ENCODE assay signal across 8 mouse cellular contexts in genomic region chr16:28840075-28840974, GRCm38 (mm10).
DNase-seq lines count a peak whose midpoint lies in the region; ATAC-seq lines count a peak whose summit lies in the region.

No protein-coding gene starts in this region.

- no peak overlapping the region for H3K4me2 ChIP-seq in forebrain, embryonic 15.5 days (replicated peaks)
- H3K4me2 ChIP-seq in limb, embryonic 12.5 days = no peak overlapping the region
- no peak overlapping the region for H3K4me2 ChIP-seq in neural tube, embryonic 12.5 days (replicated peaks)

- no peaks in the 10 kb centered on the region for H3K9me3 ChIP-seq in forebrain, embryonic 15.5 days
- H3K9me3 ChIP-seq in limb, embryonic 12.5 days = no peaks in the 10 kb centered on the region
- no peaks in the 10 kb centered on the region for H3K9me3 ChIP-seq in neural tube, embryonic 12.5 days

- no peak overlapping the region for H3K4me3 ChIP-seq in forebrain, embryonic 15.5 days
- no peak overlapping the region for H3K4me3 ChIP-seq in limb, embryonic 12.5 days (replicated peaks)
- H3K4me3 ChIP-seq in neural tube, embryonic 12.5 days = no peak overlapping the region

- peaks cover 17% of the 10 kb centered on the region for H3K4me1 ChIP-seq in forebrain, embryonic 15.5 days
- peaks cover 23% of the 10 kb centered on the region for H3K4me1 ChIP-seq in limb, embryonic 12.5 days (replicated peaks)
- peaks cover 9% of the 10 kb centered on the region for H3K4me1 ChIP-seq in neural tube, embryonic 12.5 days

- H3K27me3 ChIP-seq in forebrain, embryonic 15.5 days = peaks cover 14% of the 10 kb centered on the region; the same call in 1 of the 2 replicates
- H3K27me3 ChIP-seq in limb, embryonic 12.5 days = peaks cover 7% of the 10 kb centered on the region; the same call in 1 of the 2 replicates
- no peaks in the 10 kb centered on the region for H3K27me3 ChIP-seq in neural tube, embryonic 12.5 days (replicated peaks)

- no peak overlapping the region for H3K9ac ChIP-seq in forebrain, embryonic 15.5 days (replicated peaks)
- H3K9ac ChIP-seq in limb, embryonic 12.5 days (replicated peaks) = no peak overlapping the region
- H3K9ac ChIP-seq in neural tube, embryonic 12.5 days = no peak overlapping the region

- WGBS in forebrain, embryonic 15.5 days = 59% methylated on average over 24 of the region's 24 CpGs
- 54% methylated on average over 24 of the region's 24 CpGs for WGBS in limb, embryonic 12.5 days
- WGBS in neural tube, embryonic 12.5 days = 60% methylated on average over 24 of the region's 24 CpGs

- DNase-seq in thymus, postnatal 0 days (ENCODE audit: low spot score) = peak; percentile 44
- DNase-seq in thymus, adult 18-20 months = no peak
- peak; percentile 66 for DNase-seq in cerebellum, adult 11 months
- peak; percentile 45 for DNase-seq in induced T-regulatory cell, adult 2 months (ENCODE audit: low read depth)

- H3K27ac ChIP-seq in forebrain, embryonic 15.5 days (replicated peaks) = no peak overlapping the region
- no peak overlapping the region for H3K27ac ChIP-seq in limb, embryonic 12.5 days
- no peak overlapping the region for H3K27ac ChIP-seq in neural tube, embryonic 12.5 days

- H3K36me3 ChIP-seq in forebrain, embryonic 15.5 days = no peaks in the 10 kb centered on the region
- no peaks in the 10 kb centered on the region for H3K36me3 ChIP-seq in limb, embryonic 12.5 days
- H3K36me3 ChIP-seq in neural tube, embryonic 12.5 days = no peaks in the 10 kb centered on the region

- peak; percentile 63 for ATAC-seq in forebrain, embryonic 15.5 days (replicated peaks)
- peak; percentile 58 for ATAC-seq in limb, embryonic 12.5 days (ENCODE audit: insufficient number of reproducible peaks, insufficient read depth, low FRiP score, low TSS enrichment, low read depth)
- peak; percentile 48 for ATAC-seq in neural tube, embryonic 12.5 days (ENCODE audit: low FRiP score, low read depth)
- ATAC-seq in erythroid progenitor cell, adult 5-6 weeks (replicated peaks; ENCODE audit: low FRiP score, poor library complexity, severe bottlenecking) = no peak

Comparison
In these comparisons a context has a peak if more than half of its experiments do, and no peak if none do; other contexts are left out.
1. DNase-seq: peak in thymus, postnatal 0 days (single experiment), cerebellum, adult 11 months (single experiment) and induced T-regulatory cell, adult 2 months (single experiment); none in thymus, adult 18-20 months (0 of 2).